Mouse (Mus musculus) bone marrow, adult 2 months (tissue): ENCODE data around the gene Slc25a33.

Experiments used
- CTCF ChIP-seq: fragments of 200-500 bp; IDR thresholded peaks from 2 replicates; pipeline ENCODE4 v1.5.1; 2011; ENCODE audit warnings: low read length, control low read depth; ENCODE audit not compliant: control insufficient read depth, insufficient read depth
- POLR2A ChIP-seq: fragments of 200-500 bp; IDR thresholded peaks from 2 replicates; pipeline ENCODE4 v1.6.1; 2011; ENCODE audit warnings: low read depth, mild to moderate bottlenecking, control low read depth, low read length, borderline replicate concordance; ENCODE audit not compliant: control insufficient read depth

- no peak for TF ChIP-seq CTCF
- no peak for TF ChIP-seq POLR2A
These were observed 42.5 kb upstream of the Slc25a33 start for GRCm38 (mm10) chr4:149816598-149816997.
